In genomic region chr4:48124773-48125469, GRCm38 (mm10) we compare ENCODE assay signal across 8 mouse cellular contexts. TPM values are rescaled to one million over a fixed set of nuclear protein-coding genes. Genes with fewer than 3 reads are reported as not detected.
DNase-seq lines count a peak whose midpoint lies in the region; ATAC-seq and TF ChIP-seq lines count a peak whose summit lies in the region.

TSS of gene Stx17 (plus strand) at chr4:48124915.

- WGBS in embryonic facial prominence, embryonic 15.5 days, result under 1% methylated on average over 58 of the region's 58 CpGs
- WGBS in kidney, embryonic 14.5 days, result 1% methylated on average over 58 of the region's 58 CpGs
- WGBS in limb, embryonic 14.5 days, result 2% methylated on average over 32 of the region's 58 CpGs
- under 1% methylated on average over 55 of the region's 58 CpGs for WGBS in midbrain, embryonic 16.5 days
- under 1% methylated on average over 58 of the region's 58 CpGs for WGBS in spleen, adult 2 months

- peak; percentile 99 for ATAC-seq in embryonic facial prominence, embryonic 15.5 days (ENCODE audit: insufficient number of reproducible peaks, low FRiP score, low TSS enrichment, low read depth)
- ATAC-seq in kidney, embryonic 14.5 days (ENCODE audit: low FRiP score, low TSS enrichment), result peak; percentile 99
- peak; percentile 99 for ATAC-seq in limb, embryonic 14.5 days (ENCODE audit: low FRiP score, low read depth)
- peak; percentile 100 for ATAC-seq in midbrain, embryonic 16.5 days

- no peak within 1 kb of the TSS for H3K27ac ChIP-seq in bone marrow macrophage, adult 2 months (ENCODE audit: insufficient read depth, low read depth, low read length)
- peak within 1 kb of the TSS; percentile 65; the same call in 1 of the 2 replicates for H3K27ac ChIP-seq in embryonic facial prominence, embryonic 15.5 days (replicated peaks)
- H3K27ac ChIP-seq in kidney, embryonic 14.5 days (ENCODE audit: low read depth, low read length), result no peak within 1 kb of the TSS
- H3K27ac ChIP-seq in limb, embryonic 14.5 days (replicated peaks; ENCODE audit: low read depth, low read length), result peak within 1 kb of the TSS; percentile 26; the same call in 1 of the 2 replicates
- peak within 1 kb of the TSS; percentile 47; the same call in 1 of the 2 replicates for H3K27ac ChIP-seq in midbrain, embryonic 16.5 days (ENCODE audit: low read length)
- peak within 1 kb of the TSS; percentile 25; the same call in 1 of the 2 replicates for H3K27ac ChIP-seq in spleen, adult 2 months (ENCODE audit: insufficient read depth, low read length)

- peak within 1 kb of the TSS; percentile 89 for H3K4me3 ChIP-seq in bone marrow macrophage, adult 2 months (ENCODE audit: insufficient read depth, low read length)
- H3K4me3 ChIP-seq in embryonic facial prominence, embryonic 15.5 days (replicated peaks), result peak within 1 kb of the TSS; percentile 87
- peak within 1 kb of the TSS; percentile 82 for H3K4me3 ChIP-seq in kidney, embryonic 14.5 days (ENCODE audit: low read length)
- H3K4me3 ChIP-seq in limb, embryonic 14.5 days (replicated peaks; ENCODE audit: low read length), result peak within 1 kb of the TSS; percentile 83
- H3K4me3 ChIP-seq in midbrain, embryonic 16.5 days (ENCODE audit: low read depth, low read length), result peak within 1 kb of the TSS; percentile 85
- H3K4me3 ChIP-seq in spleen, adult 2 months (ENCODE audit: extremely low read depth, insufficient read depth, insufficient read length), result peak within 1 kb of the TSS; percentile 79

- TF ChIP-seq POLR2A in bone marrow macrophage, adult 2 months (IDR thresholded peaks at IDR 0.05; ENCODE audit: borderline replicate concordance, low read depth, low read length), result no peak
- 0 out of 2 replicates have a peak, but pooled peaks have one; percentile 47 for TF ChIP-seq POLR2A in limb, embryonic 14.5 days (IDR thresholded peaks at IDR 0.05; ENCODE audit: borderline replicate concordance, extremely low read depth, insufficient read depth, insufficient read length)
- no peak; the same call in 1 of the 2 replicates for TF ChIP-seq POLR2A in spleen, adult 2 months (IDR thresholded peaks at IDR 0.05; ENCODE audit: low read depth, low read length)

- H3K4me1 ChIP-seq in bone marrow macrophage, adult 2 months (ENCODE audit: control insufficient read depth, insufficient read depth, low read length), result peaks cover 6% of the 10 kb centered on the region
- no peaks in the 10 kb centered on the region for H3K4me1 ChIP-seq in embryonic facial prominence, embryonic 15.5 days
- peaks cover 4% of the 10 kb centered on the region; the same call in 1 of the 2 replicates for H3K4me1 ChIP-seq in kidney, embryonic 14.5 days (ENCODE audit: control insufficient read depth, insufficient read depth, low read length)
- no peaks in the 10 kb centered on the region; the same call in 1 of the 2 replicates for H3K4me1 ChIP-seq in limb, embryonic 14.5 days (ENCODE audit: control insufficient read depth, insufficient read depth, low read length)
- H3K4me1 ChIP-seq in midbrain, embryonic 16.5 days (ENCODE audit: control insufficient read depth, insufficient read depth, low read length), result peaks cover 3% of the 10 kb centered on the region; the same call in 1 of the 2 replicates
- no peaks in the 10 kb centered on the region for H3K4me1 ChIP-seq in spleen, adult 2 months (ENCODE audit: control insufficient read depth, insufficient read depth, insufficient read length)

- no peaks in the 10 kb centered on the region for H3K27me3 ChIP-seq in embryonic facial prominence, embryonic 15.5 days
- H3K27me3 ChIP-seq in kidney, embryonic 14.5 days (ENCODE audit: control insufficient read depth, insufficient read depth, low read length), result no peaks in the 10 kb centered on the region
- no peaks in the 10 kb centered on the region for H3K27me3 ChIP-seq in limb, embryonic 14.5 days (ENCODE audit: control insufficient read depth, insufficient read depth, low read length)
- H3K27me3 ChIP-seq in midbrain, embryonic 16.5 days (ENCODE audit: control insufficient read depth, insufficient read depth, low read depth, low read length), result no peaks in the 10 kb centered on the region
- no peaks in the 10 kb centered on the region for H3K27me3 ChIP-seq in spleen, adult 2 months (ENCODE audit: control insufficient read depth, insufficient read depth, low read length)

- peak; percentile 92 to 94 for DNase-seq in B cell, adult 2 months
- DNase-seq in heart, adult 9 months (ENCODE audit: low spot score in 2 of 2), result peak; percentile 87 to 89
- DNase-seq in limb, embryonic 14.5 days (ENCODE audit: low spot score), result peak; percentile 83
- peak; percentile 66 to 83 for DNase-seq in spleen, adult 2 months (ENCODE audit: low read depth in 1 of 2, low spot score in 2 of 2)

- no peaks in the 10 kb centered on the region for H3K9me3 ChIP-seq in embryonic facial prominence, embryonic 15.5 days (replicated peaks)
- H3K9me3 ChIP-seq in kidney, embryonic 14.5 days (ENCODE audit: control insufficient read depth, low read length), result no peaks in the 10 kb centered on the region
- H3K9me3 ChIP-seq in limb, embryonic 14.5 days (ENCODE audit: control insufficient read depth, low read length), result no peaks in the 10 kb centered on the region
- no peaks in the 10 kb centered on the region for H3K9me3 ChIP-seq in midbrain, embryonic 16.5 days (replicated peaks; ENCODE audit: control insufficient read depth, low read length, poor library complexity, severe bottlenecking)

- H3K36me3 ChIP-seq in embryonic facial prominence, embryonic 15.5 days, result no peaks in the 10 kb centered on the region
- H3K36me3 ChIP-seq in kidney, embryonic 14.5 days (ENCODE audit: control insufficient read depth, insufficient read depth, low read length), result no peaks in the 10 kb centered on the region
- no peaks in the 10 kb centered on the region for H3K36me3 ChIP-seq in limb, embryonic 14.5 days (ENCODE audit: control insufficient read depth, insufficient read depth, low read length)
- H3K36me3 ChIP-seq in midbrain, embryonic 16.5 days (ENCODE audit: control insufficient read depth, insufficient read depth, low read length), result no peaks in the 10 kb centered on the region
- H3K36me3 ChIP-seq in spleen, adult 2 months (ENCODE audit: control insufficient read depth, insufficient read depth, low read length), result no peaks in the 10 kb centered on the region

- peak within 1 kb of the TSS; percentile 65 for H3K4me2 ChIP-seq in embryonic facial prominence, embryonic 15.5 days (replicated peaks)
- peak within 1 kb of the TSS; percentile 77 for H3K4me2 ChIP-seq in kidney, embryonic 14.5 days (replicated peaks; ENCODE audit: low read depth, low read length)
- peak within 1 kb of the TSS; percentile 80 for H3K4me2 ChIP-seq in limb, embryonic 14.5 days (replicated peaks; ENCODE audit: low read depth, low read length, severe bottlenecking)
- peak within 1 kb of the TSS; percentile 87 for H3K4me2 ChIP-seq in midbrain, embryonic 16.5 days (ENCODE audit: low read length)

- H3K9ac ChIP-seq in embryonic facial prominence, embryonic 15.5 days, result peak within 1 kb of the TSS; percentile 93
- peak within 1 kb of the TSS; percentile 83 for H3K9ac ChIP-seq in kidney, embryonic 14.5 days (ENCODE audit: low read depth, low read length)
- peak within 1 kb of the TSS; percentile 93 for H3K9ac ChIP-seq in limb, embryonic 14.5 days (ENCODE audit: low read depth, low read length, severe bottlenecking)
- H3K9ac ChIP-seq in midbrain, embryonic 16.5 days (ENCODE audit: low read depth, low read length), result peak within 1 kb of the TSS; percentile 91

- no peak for TF ChIP-seq CTCF in bone marrow macrophage, adult 2 months (IDR thresholded peaks at IDR 0.05; ENCODE audit: low read depth, low read length)
- no peak for TF ChIP-seq CTCF in spleen, adult 2 months (IDR thresholded peaks at IDR 0.05; ENCODE audit: extremely low read depth, insufficient read depth, insufficient read length, insufficient replicate concordance)

RNA-seq across cellular contexts. Expression of gene Stx17, which starts in this region (rescaled TPM):
- polyA plus RNA-seq in bone marrow macrophage, adult 2 months (2012; ENCODE audit: insufficient read depth, insufficient read length, missing spikeins), result 20.6 and 23.7 TPM in 2 replicates
- 35.0 and 36.6 TPM in 2 replicates for polyA plus RNA-seq in embryonic facial prominence, embryonic 15.5 days (2015; fragmentation: Nextera tagmentation; extraction: Ambion mirVana)
- polyA plus RNA-seq in kidney, embryonic 14.5 days (2014; fragmentation: Nextera tagmentation; extraction: Ambion mirVana), result 19.1 and 26.7 TPM in 2 replicates
- polyA plus RNA-seq in limb, embryonic 14.5 days (2012; rRNA removed), result 15.3 and 17.1 TPM in 2 replicates
- 32.0 and 36.3 TPM in 2 replicates for polyA plus RNA-seq in limb, embryonic 14.5 days (2014; fragmentation: Nextera tagmentation; extraction: Ambion mirVana)
- polyA plus RNA-seq in midbrain, embryonic 16.5 days (2015; fragmentation: Nextera tagmentation; extraction: Ambion mirVana), result 27.4 and 28.8 TPM in 2 replicates
- polyA plus RNA-seq in spleen, adult 2 months (2012; rRNA removed), result 3.1 and 4.0 TPM in 2 replicates

Comparison
In these comparisons a context has a peak if more than half of its experiments do, and no peak if none do; other contexts are left out.
1. H3K27ac ChIP-seq: peak in embryonic facial prominence, embryonic 15.5 days (single experiment), limb, embryonic 14.5 days (single experiment), midbrain, embryonic 16.5 days (single experiment) and spleen, adult 2 months (single experiment); none in bone marrow macrophage, adult 2 months (single experiment) and kidney, embryonic 14.5 days (single experiment).
2. Peak in every context shown above with its lines, with median percentiles within 50 percentile points of each other: DNase-seq, H3K4me3 ChIP-seq, ATAC-seq, H3K4me2 ChIP-seq and H3K9ac ChIP-seq.